Mouse (Mus musculus): ENCODE results near the gene Zswim5. TPM values are rescaled to one million over a fixed set of nuclear protein-coding genes. Genes with fewer than 3 reads are reported as not detected.

Zswim5 gene
- total RNA-seq (2023) = 0.18 TPM

DNA sequence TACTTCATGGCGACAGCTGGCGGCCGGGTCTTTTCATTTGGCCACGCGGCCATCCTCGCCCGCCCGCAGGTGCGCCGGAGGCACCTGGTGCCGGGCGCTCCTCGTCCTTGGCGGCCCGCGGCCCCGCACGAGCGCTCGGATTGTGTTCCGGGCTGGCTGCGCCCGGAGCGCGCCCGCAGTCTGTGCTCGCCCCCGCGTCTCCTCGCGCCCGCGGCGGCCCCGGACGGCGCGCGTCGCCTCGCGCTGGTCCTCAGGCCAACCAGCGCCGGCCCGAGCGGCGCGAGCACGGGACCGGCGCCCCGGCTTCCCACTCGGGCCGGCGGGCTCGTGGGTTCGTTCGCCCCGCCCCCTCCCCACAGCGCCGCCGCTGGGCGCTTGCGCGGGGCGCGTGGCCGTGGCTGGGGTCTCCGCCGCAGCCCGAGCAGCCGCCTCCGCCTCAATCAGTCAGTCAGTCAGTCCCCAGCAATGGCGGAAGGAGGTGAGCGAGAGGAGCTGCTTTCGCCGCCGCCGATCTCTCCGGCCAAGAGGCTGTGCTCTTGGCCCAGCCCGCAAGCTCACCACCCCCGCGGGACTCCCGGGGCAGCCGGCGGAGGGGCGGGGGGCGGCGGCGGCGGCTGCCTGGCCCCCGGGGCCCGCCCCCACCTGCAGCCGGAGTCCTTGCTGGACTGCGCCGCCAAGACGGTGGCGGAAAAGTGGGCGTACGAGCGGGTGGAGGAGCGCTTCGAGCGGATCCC is at the start of gene Zswim5:
TSS of gene Zswim5 (plus strand) at position 382 of the 734 bp plus-strand sequence.

DNA sequence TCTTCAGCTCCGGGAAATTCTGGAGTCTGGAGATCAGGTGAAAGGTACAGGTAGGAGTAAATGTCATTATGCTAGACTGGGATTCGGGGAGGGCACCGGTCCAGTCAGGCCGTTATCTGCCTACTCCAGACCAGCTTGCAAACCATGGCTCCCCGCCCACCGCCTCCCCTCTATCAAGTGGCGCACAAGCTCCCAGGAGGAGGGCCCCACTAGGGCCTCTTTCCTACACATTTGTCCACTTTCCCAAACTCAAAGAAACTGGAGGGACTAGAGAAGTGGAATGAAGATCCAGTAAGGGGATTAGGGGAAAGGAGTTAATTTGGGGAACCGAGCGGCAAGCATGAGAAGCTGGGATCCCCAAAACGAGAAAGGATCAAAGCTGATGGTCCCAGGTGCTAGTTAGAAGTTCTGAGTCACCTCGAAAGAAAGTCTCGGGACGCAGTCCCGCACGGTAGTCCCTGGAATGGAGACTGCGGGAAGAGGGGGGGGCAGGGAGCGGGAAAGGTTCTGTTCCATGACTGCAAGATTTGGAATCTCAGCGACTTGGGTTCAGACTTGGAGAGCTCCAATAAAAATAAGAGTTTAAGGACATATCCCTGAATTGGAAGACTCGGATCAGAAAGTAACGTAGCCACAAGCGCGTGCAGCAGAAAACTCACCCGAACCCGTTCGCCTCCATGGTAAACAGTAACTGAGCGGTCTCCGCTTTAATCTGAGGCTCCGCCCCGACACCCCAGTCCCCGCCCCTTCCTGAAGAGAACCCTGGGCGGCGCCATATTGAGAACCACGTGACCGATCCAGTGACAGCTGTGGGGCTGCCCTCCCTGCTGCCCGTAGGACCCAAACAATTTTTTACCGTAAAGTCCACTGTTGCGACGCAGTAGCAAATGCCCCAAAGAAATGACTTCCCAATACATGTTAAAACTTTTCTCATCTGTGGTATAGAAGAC is 116.8 kb downstream of the Zswim5 start, which contains the start of gene Urod:
TSS of gene Urod (minus strand) at position 742 of the 950 bp plus-strand sequence.

GRCm38 (mm10) chr4:116995131-116995797 is 118.1 kb downstream of the Zswim5 start, which contains the start of gene Hectd3:
Gene Hectd3, plus strand, starts transcription at chr4:116995317.

GRCm38 (mm10) chr4:117019206-117020134 is 142.3 kb downstream of the Zswim5 start, which contains the start of gene Eif2b3:
Gene Eif2b3, plus strand, starts transcription at chr4:117019402.

Other genes starting within 250 kb of the Zswim5 start
- gene Nasp, start 249.4 kb upstream of the Zswim5 start, total RNA-seq (2023) = 103 TPM
- gene Akr1a1, start 225.7 kb upstream of the Zswim5 start, total RNA-seq (2023) = 176 TPM
- 165 TPM for gene Prdx1, start 191.8 kb upstream of the Zswim5 start, total RNA-seq (2023)
- 3.5 TPM for gene Mmachc, start 169.0 kb upstream of the Zswim5 start, total RNA-seq (2023)
- gene Ccdc163, start 168.9 kb upstream of the Zswim5 start, total RNA-seq (2023) = 18.4 TPM
- gene Tesk2, start 156.4 kb upstream of the Zswim5 start, total RNA-seq (2023) = 7.8 TPM
- 50.5 TPM for gene Toe1, start 69.7 kb upstream of the Zswim5 start, total RNA-seq (2023)
- gene Mutyh, start 69.7 kb upstream of the Zswim5 start, total RNA-seq (2023) = 11.8 TPM
- not detected for gene Hpdl, start 55.7 kb upstream of the Zswim5 start, total RNA-seq (2023)
- 43.5 TPM for gene Urod, start 117.0 kb downstream of the Zswim5 start, total RNA-seq (2023)
- 39.6 TPM for gene Hectd3, start 117.9 kb downstream of the Zswim5 start, total RNA-seq (2023)
- gene Eif2b3, start 142.0 kb downstream of the Zswim5 start, total RNA-seq (2023) = 27.5 TPM
- 0.21 TPM for gene Ptch2, start 218.7 kb downstream of the Zswim5 start, total RNA-seq (2023)
- 22.4 TPM for gene Btbd19, start 248.3 kb downstream of the Zswim5 start, total RNA-seq (2023)
- not detected for gene Tctex1d4, start 249.4 kb downstream of the Zswim5 start, total RNA-seq (2023)

Data from CD4-positive naive resting alpha-beta T cell, adult 57 days (primary cell).